Mouse (Mus musculus) gastrocnemius, adult 18-20 months (tissue): ENCODE results near the gene Wrap53. TPM values are rescaled to one million over a fixed set of nuclear protein-coding genes. Genes with fewer than 3 reads are reported as not detected.
A peak's percentile ranks its signal among the peaks of the same experiment; 100 is the strongest.
"Not testable (repeated sequence)": the region's sequence is repeated elsewhere in the genome, so short reads cannot be mapped to it uniquely, and the experiment has no call there.

ENCODE experiments used
- DNase-seq: peaks from one replicate; pipeline ENCODE4 v3.0.0; 2021; ENCODE audit warnings: low spot score
- total RNA-seq, 2 experiments: library from RNA; stranded (reverse); gene quantifications; 2 replicates each; pipeline ENCODE4 v1.2.3; 2021

The Wrap53 gene
- total RNA-seq, 2 experiments from 2014 or later = 3.2 to 3.3 TPM

- DNase-seq = no peak
Observed at GRCm38 (mm10) chr11:69532480-69533150, 47.4 kb downstream of the Wrap53 start.

- DNase-seq = not testable (repeated sequence)
Observed at GRCm38 (mm10) chr11:69530755-69531154, 49.3 kb downstream of the Wrap53 start.

GRCm38 (mm10) chr11:69530281-69530680, 49.8 kb downstream of the Wrap53 start:
- not testable (repeated sequence) for DNase-seq

GRCm38 (mm10) chr11:69528031-69528390, 52.0 kb downstream of the Wrap53 start:
- DNase-seq = no peak

GRCm38 (mm10) chr11:69527098-69528030, 52.7 kb downstream of the Wrap53 start:
- no peak for DNase-seq

- DNase-seq = no peak
Observed at GRCm38 (mm10) chr11:69526631-69527030, 53.4 kb downstream of the Wrap53 start.

GRCm38 (mm10) chr11:69525661-69526060, 54.4 kb downstream of the Wrap53 start:
- no peak for DNase-seq

GRCm38 (mm10) chr11:69523651-69524050, 56.4 kb downstream of the Wrap53 start:
- DNase-seq = no peak

GRCm38 (mm10) chr11:69521526-69522149, 58.4 kb downstream of the Wrap53 start:
- DNase-seq = no peak

GRCm38 (mm10) chr11:69519976-69520375, 60.1 kb downstream of the Wrap53 start:
- no peak for DNase-seq

- no peak for DNase-seq
Observed at GRCm38 (mm10) chr11:69516661-69517060, 63.4 kb downstream of the Wrap53 start.

- DNase-seq = no peak
Observed at GRCm38 (mm10) chr11:69516151-69516640, 63.9 kb downstream of the Wrap53 start.

GRCm38 (mm10) chr11:69513840-69514239, 66.2 kb downstream of the Wrap53 start:
- peak; percentile 68 for DNase-seq

Other genes starting within 250 kb of the Wrap53 start
- under 1 TPM; 0.25 to 0.43 TPM for gene Rnf227, start 239.8 kb downstream of the Wrap53 start, total RNA-seq
- gene Chd3, start 210.8 kb downstream of the Wrap53 start, total RNA-seq = 1 to 10 TPM; 5.7 to 7.9 TPM
- gene Naa38, start 184.8 kb downstream of the Wrap53 start, total RNA-seq = 10 to 100 TPM; 70.5 to 72.1 TPM
- gene Cyb5d1, start 184.6 kb downstream of the Wrap53 start, total RNA-seq = 10 to 100 TPM; 29.3 to 33.0 TPM
- 1 to 10 TPM; 2.6 to 4.1 TPM for gene Tmem88, start 182.0 kb downstream of the Wrap53 start, total RNA-seq
- 10 to 100 TPM; 19.6 to 22.0 TPM for gene Kdm6b, start 166.6 kb downstream of the Wrap53 start, total RNA-seq
- under 1 TPM; 0.14 to 0.83 TPM for gene Dnah2, start 31.1 kb downstream of the Wrap53 start, total RNA-seq
- under 1 TPM; 0.37 to 0.74 TPM for gene Efnb3, start 20.1 kb downstream of the Wrap53 start, total RNA-seq
- gene Trp53, start 104 bp upstream of the Wrap53 start, total RNA-seq = 10 to 100 TPM; 12.9 to 15.3 TPM
- gene Atp1b2, start 25.7 kb upstream of the Wrap53 start, total RNA-seq = 100 to 1,000 TPM; 347 to 393 TPM
- not detected for gene Shbg, start 37.6 kb upstream of the Wrap53 start, total RNA-seq
- 1 to 10 TPM; 2.5 to 2.6 TPM for gene Sat2, start 41.8 kb upstream of the Wrap53 start, total RNA-seq
- gene Fxr2, start 52.7 kb upstream of the Wrap53 start, total RNA-seq = 100 to 1,000 TPM; 101 to 106 TPM
- gene Sox15, start 75.1 kb upstream of the Wrap53 start, total RNA-seq = not detected
- 1 to 10 TPM; 7.5 to 9.5 TPM for gene Mpdu1, start 82.4 kb upstream of the Wrap53 start, total RNA-seq
- 1 to 10 TPM; 1.2 to 4.0 TPM for gene Cd68, start 85.9 kb upstream of the Wrap53 start, total RNA-seq
- 10 to 100 TPM; 69.6 to 97.7 TPM for gene Eif4a1, start 92.2 kb upstream of the Wrap53 start, total RNA-seq
- 10 to 100 TPM; 21.9 to 25.4 TPM for gene Senp3, start 101.8 kb upstream of the Wrap53 start, total RNA-seq
- gene Tnfsf13, start 105.5 kb upstream of the Wrap53 start, total RNA-seq = under 1 TPM; 0.62 to 0.64 TPM
- 10 to 100 TPM in 1 of 2 experiments, 1 to 10 TPM in 1; 7.4 to 10.4 TPM for gene Tnfsf12, start 115.6 kb upstream of the Wrap53 start, total RNA-seq
- gene Tnfsfm13, start 115.8 kb upstream of the Wrap53 start, total RNA-seq = 1 to 10 TPM; 1.1 to 1.3 TPM
- 10 to 100 TPM; 33.0 to 33.9 TPM for gene Polr2a, start 178.4 kb upstream of the Wrap53 start, total RNA-seq
- gene Slc35g3, start 181.7 kb upstream of the Wrap53 start, total RNA-seq = not detected
- gene Zbtb4, start 185.7 kb upstream of the Wrap53 start, total RNA-seq = 10 to 100 TPM; 37.1 to 37.5 TPM
- 10 to 100 TPM; 30.6 to 31.2 TPM for gene Chrnb1, start 215.7 kb upstream of the Wrap53 start, total RNA-seq
- gene Fgf11, start 221.6 kb upstream of the Wrap53 start, total RNA-seq = 1 to 10 TPM; 3.5 to 4.0 TPM
- under 1 TPM; 0.14 to 0.18 TPM for gene Tmem102, start 225.4 kb upstream of the Wrap53 start, total RNA-seq
- gene Gm39566, start 235.0 kb upstream of the Wrap53 start, total RNA-seq = not detected
- not detected for gene Spem2, start 238.2 kb upstream of the Wrap53 start, total RNA-seq
- not detected for gene Spem1, start 241.9 kb upstream of the Wrap53 start, total RNA-seq